Mouse (Mus musculus): Measurements from ENCODE around the gene Tac1. TPM values are rescaled to one million over a fixed set of nuclear protein-coding genes. Genes with fewer than 3 reads are reported as not detected.
"Not testable (repeated sequence)": the region's sequence is repeated elsewhere in the genome, so short reads cannot be mapped to it uniquely, and the experiment has no call there.

The Tac1 gene
- 1.9 and 2.0 TPM in 2 replicates for polyA plus RNA-seq (2016; fragmentation: Nextera tagmentation; extraction: Ambion mirVana)

DNA sequence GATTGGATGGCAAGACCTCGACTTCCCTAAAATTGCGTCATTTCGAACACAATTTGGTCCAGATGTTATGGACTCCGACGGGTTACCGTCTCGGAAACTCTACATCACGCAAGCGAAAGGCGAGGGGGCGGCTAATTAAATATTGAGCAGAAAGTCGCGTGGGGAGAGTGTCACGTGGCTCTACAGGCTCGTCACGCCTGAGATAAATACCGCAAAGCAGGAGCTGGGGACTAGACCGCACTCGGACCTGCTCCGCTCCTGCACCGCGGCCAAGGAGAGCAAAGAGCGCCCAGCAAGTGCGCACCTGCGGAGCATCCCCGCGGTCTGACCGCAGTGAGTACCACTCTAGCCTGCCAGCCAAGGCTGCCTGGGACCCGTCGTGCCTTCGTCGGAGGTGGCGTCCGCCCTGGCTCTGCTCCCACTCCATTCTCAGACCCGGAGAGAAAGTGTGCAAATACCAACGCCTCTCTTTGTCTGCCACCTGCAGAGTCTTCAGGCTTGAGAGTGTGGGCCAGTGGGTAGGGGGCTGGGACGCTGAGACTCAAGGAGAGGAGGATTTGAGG, at the start of gene Tac1:
TSS of gene Tac1 (plus strand) at position 51 of the 563 bp plus-strand sequence.
- H3K4me3 ChIP-seq: peak within 1 kb of the TSS; percentile 56
- peaks cover 45% of the 10 kb centered on the region for H3K27me3 ChIP-seq (replicated peaks; ENCODE audit: low read depth, poor library complexity, severe bottlenecking)
- peak; percentile 52 for DNase-seq (ENCODE audit: low spot score)
- no peaks in the 10 kb centered on the region for H3K36me3 ChIP-seq (replicated peaks)
- no peaks in the 10 kb centered on the region for H3K9me3 ChIP-seq
- no peak within 1 kb of the TSS; the same call in 1 of the 2 replicates for H3K27ac ChIP-seq (replicated peaks)
- H3K4me1 ChIP-seq: peaks cover 35% of the 10 kb centered on the region
- under 1% methylated on average over 37 of the region's 37 CpGs for WGBS

GRCm38 (mm10) chr6:7543511-7543910, 11.2 kb upstream of the Tac1 start:
- H3K27me3 ChIP-seq (replicated peaks; ENCODE audit: low read depth, poor library complexity, severe bottlenecking); H3K9me3 ChIP-seq; H3K4me3 ChIP-seq; DNase-seq (ENCODE audit: low spot score); H3K4me1 ChIP-seq; H3K36me3 ChIP-seq (replicated peaks); H3K27ac ChIP-seq (replicated peaks): not testable (repeated sequence)
- 84% methylated on average over 2 of the region's 2 CpGs for WGBS

DNA sequence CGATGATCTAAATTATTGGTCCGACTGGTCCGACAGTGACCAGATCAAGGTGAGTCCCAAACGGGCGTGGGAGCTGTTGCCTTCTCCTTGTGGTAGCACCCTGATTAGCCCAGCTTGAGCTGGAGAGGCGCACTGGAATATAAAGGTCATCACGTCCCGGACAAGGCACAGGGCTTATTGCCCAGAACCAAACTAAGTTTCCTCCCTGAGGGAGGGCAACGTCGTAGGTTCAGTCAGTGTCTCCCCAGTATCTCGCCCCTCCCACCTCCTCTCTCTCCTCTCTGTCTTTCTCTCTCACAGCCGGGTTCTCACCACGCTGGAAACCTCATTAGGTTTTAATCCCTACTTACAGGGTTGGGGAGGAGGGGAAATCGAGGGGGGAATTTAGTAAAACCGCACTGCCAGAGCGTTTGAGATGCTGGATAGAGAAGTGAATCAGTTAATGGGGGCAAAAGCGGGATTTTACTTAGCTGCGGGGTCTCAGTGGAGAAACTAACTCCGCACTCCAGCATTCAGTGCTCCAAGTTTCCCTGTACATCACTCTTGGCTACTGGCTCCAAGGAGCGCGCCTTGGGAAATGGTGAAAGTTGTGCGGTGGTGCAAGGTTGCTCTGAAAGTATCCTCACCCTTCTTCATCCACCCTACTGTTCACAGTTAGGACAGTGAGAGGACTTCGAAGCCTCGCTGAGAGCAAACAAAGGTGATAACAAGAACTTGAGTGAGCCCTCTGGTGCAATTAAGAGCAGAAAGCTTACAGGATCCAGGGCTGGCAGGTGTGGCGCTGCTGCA, 1.2 kb downstream of the Tac1 start:
- DNase-seq (ENCODE audit: low spot score): peak; percentile 27
- Histone ChIP-seq H3K9me3 (no peaks in the 10 kb centered on the region), H3K4me3 (peak overlapping the region; percentile 56), H3K36me3 (replicated peaks) (no peaks in the 10 kb centered on the region), H3K27ac (replicated peaks) (no peak overlapping the region), H3K27me3 (replicated peaks; ENCODE audit: low read depth, poor library complexity, severe bottlenecking) (peaks cover 45% of the 10 kb centered on the region), H3K4me1 (peaks cover 35% of the 10 kb centered on the region)
- WGBS: 1% methylated on average over 25 of the region's 25 CpGs

DNA sequence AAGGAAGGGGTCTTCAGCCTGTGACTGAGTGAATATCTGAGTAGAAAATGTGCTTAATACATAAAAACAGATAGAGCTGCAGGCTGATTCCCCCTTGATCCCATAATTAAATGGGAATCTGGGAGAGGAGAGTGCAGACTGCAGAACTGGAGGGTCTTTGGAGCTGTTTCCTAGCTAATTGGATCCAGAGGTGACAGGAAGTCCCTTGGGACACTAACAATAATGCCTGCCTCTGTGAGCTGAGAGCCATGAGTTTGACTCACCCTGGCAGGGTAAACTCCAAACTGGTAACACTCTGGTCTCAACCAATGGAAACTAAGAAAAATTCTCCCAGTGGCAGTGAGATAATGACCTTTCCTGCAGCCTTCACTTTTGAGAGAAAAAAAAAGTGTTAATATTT, 3.5 kb downstream of the Tac1 start:
- no peak overlapping the region for H3K27ac ChIP-seq (replicated peaks)
- no peaks in the 10 kb centered on the region for H3K9me3 ChIP-seq
- H3K36me3 ChIP-seq (replicated peaks): no peaks in the 10 kb centered on the region
- H3K27me3 ChIP-seq (replicated peaks; ENCODE audit: low read depth, poor library complexity, severe bottlenecking): peaks cover 43% of the 10 kb centered on the region
- peaks cover 38% of the 10 kb centered on the region for H3K4me1 ChIP-seq
- DNase-seq (ENCODE audit: low spot score): peak; percentile 70
- H3K4me3 ChIP-seq: no peak overlapping the region

DNA sequence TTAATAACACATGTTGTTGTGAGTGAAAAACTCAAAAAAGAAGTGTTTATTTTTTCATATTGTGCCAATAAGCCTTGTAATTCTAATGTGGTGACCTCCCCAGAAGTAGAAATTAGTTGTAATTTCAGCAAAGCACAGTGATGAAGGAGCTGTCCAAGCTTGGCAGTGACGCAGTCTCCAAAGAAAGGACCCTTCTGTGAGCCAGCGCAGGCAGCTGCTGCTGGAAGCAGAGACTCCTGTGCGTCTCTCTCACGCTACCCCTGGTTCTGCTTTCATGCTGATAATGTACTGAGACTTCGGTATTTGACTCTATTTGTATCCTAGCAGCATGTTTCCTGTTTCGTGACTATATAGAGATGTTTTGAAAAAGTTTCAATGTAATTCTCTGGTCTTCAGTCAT, 7.8 kb downstream of the Tac1 start:
- Histone ChIP-seq H3K27ac (replicated peaks) (no peak overlapping the region), H3K4me1 (peaks cover 11% of the 10 kb centered on the region), H3K36me3 (replicated peaks) (no peaks in the 10 kb centered on the region), H3K27me3 (replicated peaks; ENCODE audit: low read depth, poor library complexity, severe bottlenecking) (no peaks in the 10 kb centered on the region; the same call in 1 of the 2 replicates), H3K4me3 (no peak overlapping the region), H3K9me3 (no peaks in the 10 kb centered on the region)
- DNase-seq (ENCODE audit: low spot score): peak; percentile 12
- 42% methylated on average over 6 of the region's 6 CpGs for WGBS

GRCm38 (mm10) chr6:7564537-7564936, 9.9 kb downstream of the Tac1 start:
- H3K4me1 ChIP-seq: peaks cover 3% of the 10 kb centered on the region; the same call in 1 of the 2 replicates
- no peak overlapping the region for H3K4me3 ChIP-seq
- H3K36me3 ChIP-seq (replicated peaks): no peaks in the 10 kb centered on the region
- H3K9me3 ChIP-seq: no peaks in the 10 kb centered on the region
- WGBS: 87% methylated on average over 3 of the region's 3 CpGs
- DNase-seq (ENCODE audit: low spot score): no peak
- H3K27me3 ChIP-seq (replicated peaks; ENCODE audit: low read depth, poor library complexity, severe bottlenecking): no peaks in the 10 kb centered on the region
- no peak overlapping the region for H3K27ac ChIP-seq (replicated peaks)

- WGBS: 71% methylated on average over 1 of the region's 1 CpGs
- Histone ChIP-seq H3K36me3 (replicated peaks) (no peaks in the 10 kb centered on the region), H3K4me3 (no peak overlapping the region), H3K27ac (replicated peaks) (no peak overlapping the region), H3K4me1 (no peaks in the 10 kb centered on the region), H3K9me3 (no peaks in the 10 kb centered on the region), H3K27me3 (replicated peaks; ENCODE audit: low read depth, poor library complexity, severe bottlenecking) (no peaks in the 10 kb centered on the region)
- no peak for DNase-seq (ENCODE audit: low spot score)
Measured at GRCm38 (mm10) chr6:7571144-7571543, 16.5 kb downstream of the Tac1 start.

- Histone ChIP-seq H3K36me3 (replicated peaks) (no peaks in the 10 kb centered on the region), H3K27me3 (replicated peaks; ENCODE audit: low read depth, poor library complexity, severe bottlenecking) (no peaks in the 10 kb centered on the region), H3K4me1 (no peaks in the 10 kb centered on the region), H3K9me3 (no peaks in the 10 kb centered on the region), H3K27ac (replicated peaks) (no peak overlapping the region), H3K4me3 (no peak overlapping the region)
- DNase-seq (ENCODE audit: low spot score): no peak
- 65% methylated on average over 1 of the region's 1 CpGs for WGBS
Measured at GRCm38 (mm10) chr6:7578031-7578430, 23.4 kb downstream of the Tac1 start.

- no peaks in the 10 kb centered on the region for H3K36me3 ChIP-seq (replicated peaks)
- no peak overlapping the region for H3K4me3 ChIP-seq
- 88% methylated on average over 2 of the region's 2 CpGs for whole genome bisulfite sequencing
- H3K4me1 ChIP-seq: no peaks in the 10 kb centered on the region
- no peaks in the 10 kb centered on the region for H3K9me3 ChIP-seq
- H3K27ac ChIP-seq (replicated peaks): no peak overlapping the region
- no peak for DNase-seq (ENCODE audit: low spot score)
- no peaks in the 10 kb centered on the region for H3K27me3 ChIP-seq (replicated peaks; ENCODE audit: low read depth, poor library complexity, severe bottlenecking)
Measured at GRCm38 (mm10) chr6:7594445-7594844, 39.8 kb downstream of the Tac1 start.

GRCm38 (mm10) chr6:7598416-7598815, 43.7 kb downstream of the Tac1 start:
- Histone ChIP-seq H3K4me3 (no peak overlapping the region), H3K27me3 (replicated peaks; ENCODE audit: low read depth, poor library complexity, severe bottlenecking) (no peaks in the 10 kb centered on the region), H3K9me3 (no peaks in the 10 kb centered on the region), H3K4me1 (no peaks in the 10 kb centered on the region), H3K27ac (replicated peaks) (no peak overlapping the region), H3K36me3 (replicated peaks) (no peaks in the 10 kb centered on the region)
- WGBS: 82% methylated on average over 5 of the region's 5 CpGs
- DNase-seq (ENCODE audit: low spot score): no peak

- H3K27ac ChIP-seq (replicated peaks): no peak overlapping the region
- H3K4me1 ChIP-seq: no peaks in the 10 kb centered on the region
- DNase-seq (ENCODE audit: low spot score): no peak
- 63% methylated on average over 2 of the region's 2 CpGs for WGBS
- H3K36me3 ChIP-seq (replicated peaks): no peaks in the 10 kb centered on the region
- no peaks in the 10 kb centered on the region for H3K27me3 ChIP-seq (replicated peaks; ENCODE audit: low read depth, poor library complexity, severe bottlenecking)
- H3K4me3 ChIP-seq: no peak overlapping the region
- no peaks in the 10 kb centered on the region for H3K9me3 ChIP-seq
Measured at GRCm38 (mm10) chr6:7600228-7600627, 45.5 kb downstream of the Tac1 start.

DNA sequence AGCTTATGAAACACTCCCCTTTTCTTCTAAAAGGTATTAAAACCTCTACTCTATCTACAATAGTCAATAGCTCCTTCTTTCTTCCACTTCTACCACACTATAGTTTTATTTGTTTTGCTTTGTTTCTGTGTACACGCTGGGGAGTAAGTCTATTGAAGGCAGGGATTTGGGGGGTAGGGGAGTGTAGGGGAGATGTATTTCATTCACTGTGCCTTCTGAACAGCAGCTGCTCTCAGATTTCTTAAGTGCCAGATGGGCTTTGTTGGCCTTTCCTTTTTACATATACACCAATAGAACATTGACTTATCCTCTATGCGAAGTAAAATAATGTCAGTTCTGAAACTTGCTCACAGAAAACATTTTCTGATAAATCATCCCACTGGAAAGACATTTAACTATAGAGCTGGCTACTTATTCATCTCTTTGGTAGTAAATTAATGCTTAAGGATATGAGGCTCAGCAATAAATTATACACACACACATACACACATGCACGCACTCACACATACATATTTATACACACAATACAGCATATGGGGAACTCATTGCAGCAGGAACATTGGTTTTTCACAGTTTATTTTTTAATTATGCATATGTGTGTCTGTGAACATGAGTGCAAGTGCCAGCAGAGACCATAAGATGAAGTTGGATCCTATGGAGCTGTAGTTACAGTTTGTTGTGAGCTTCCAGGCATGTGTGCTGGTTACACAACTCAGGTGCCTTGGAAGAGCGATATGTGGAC, 46.8 kb downstream of the Tac1 start:
- no peak for DNase-seq (ENCODE audit: low spot score)
- 83% methylated on average over 4 of the region's 4 CpGs for WGBS
- Histone ChIP-seq H3K4me1 (no peaks in the 10 kb centered on the region), H3K9me3 (no peaks in the 10 kb centered on the region), H3K4me3 (no peak overlapping the region), H3K27ac (replicated peaks) (no peak overlapping the region), H3K27me3 (replicated peaks; ENCODE audit: low read depth, poor library complexity, severe bottlenecking) (no peaks in the 10 kb centered on the region), H3K36me3 (replicated peaks) (no peaks in the 10 kb centered on the region)

DNA sequence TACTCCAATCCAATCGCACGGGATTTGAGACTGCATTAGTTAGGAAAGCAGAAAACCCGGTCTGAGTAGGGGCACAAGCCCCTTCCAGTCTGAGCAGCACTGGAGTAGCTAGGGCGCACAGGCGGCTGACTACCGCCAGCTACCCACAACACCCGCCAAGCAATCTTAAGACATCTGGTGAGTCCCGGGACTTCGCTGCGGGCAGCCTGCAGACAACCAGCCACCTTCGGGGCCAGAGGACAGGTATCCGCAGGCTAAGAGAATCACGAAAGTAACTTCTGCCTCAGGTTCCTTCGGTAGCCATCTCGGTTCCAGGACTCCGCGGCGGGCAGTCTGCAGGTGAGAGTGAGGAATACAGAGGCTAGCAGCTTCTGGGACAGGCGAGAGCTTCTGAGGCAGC, 59.0 kb downstream of the Tac1 start:
- 92% methylated on average over 19 of the region's 19 CpGs for WGBS
- not testable (repeated sequence) for DNase-seq (ENCODE audit: low spot score); H3K27ac ChIP-seq (replicated peaks); H3K4me1 ChIP-seq; H3K27me3 ChIP-seq (replicated peaks; ENCODE audit: low read depth, poor library complexity, severe bottlenecking); H3K9me3 ChIP-seq; H3K4me3 ChIP-seq; H3K36me3 ChIP-seq (replicated peaks)
